Comparison of ENCODE assay signal across 8 mouse cellular contexts in genomic region chr8:110619919-110620318, GRCm38 (mm10). TPM values are rescaled to one million over a fixed set of nuclear protein-coding genes. Genes with fewer than 3 reads are reported as not detected.
A peak's percentile ranks its signal among the peaks of the same experiment; 100 is the strongest.
DNase-seq lines count a peak whose midpoint lies in the region; ATAC-seq and TF ChIP-seq lines count a peak whose summit lies in the region.

No protein-coding gene starts in this region.

- peak; percentile 21 for DNase-seq in thymus, postnatal 0 days (ENCODE audit: low spot score)
- DNase-seq in thymus, postnatal 36 days, result no peak
- no peak for DNase-seq in limb, embryonic 14.5 days (ENCODE audit: low spot score)
- DNase-seq in natural killer cell, adult 2 months (ENCODE audit: low spot score in 2 of 2), result no peak
- no peak for DNase-seq in cerebellum, postnatal 25 days
- DNase-seq in layer of hippocampus, adult 8-10 months (ENCODE audit: low spot score in 2 of 2), result no peak

- no peak for ATAC-seq in erythroblast, adult 5-6 weeks (replicated peaks; ENCODE audit: low FRiP score, poor library complexity, severe bottlenecking)
- no peak for ATAC-seq in limb, embryonic 14.5 days (ENCODE audit: low FRiP score, low read depth)

- peaks cover 2% of the 10 kb centered on the region for H3K27me3 ChIP-seq in erythroblast, embryonic 14.5 days (ENCODE audit: control insufficient read depth)
- H3K27me3 ChIP-seq in limb, embryonic 14.5 days (ENCODE audit: control insufficient read depth, insufficient read depth, low read length), result no peaks in the 10 kb centered on the region

- no peak for TF ChIP-seq POLR2A in limb, embryonic 14.5 days (IDR thresholded peaks at IDR 0.05; ENCODE audit: borderline replicate concordance, extremely low read depth, insufficient read depth, insufficient read length)

- no peak overlapping the region for H3K27ac ChIP-seq in limb, embryonic 14.5 days (replicated peaks; ENCODE audit: low read depth, low read length)

- WGBS in limb, embryonic 14.5 days, result 90% methylated on average over 5 of the region's 5 CpGs

- no peaks in the 10 kb centered on the region for H3K9me3 ChIP-seq in erythroblast, embryonic 14.5 days (ENCODE audit: control insufficient read depth, low read length)
- no peaks in the 10 kb centered on the region for H3K9me3 ChIP-seq in limb, embryonic 14.5 days (ENCODE audit: control insufficient read depth, low read length)

- H3K4me3 ChIP-seq in erythroblast, embryonic 14.5 days (replicated peaks), result peak overlapping the region; percentile 99
- H3K4me3 ChIP-seq in limb, embryonic 14.5 days (replicated peaks; ENCODE audit: low read length), result no peak overlapping the region

- H3K4me1 ChIP-seq in erythroblast, embryonic 14.5 days (ENCODE audit: control insufficient read depth), result peaks cover 45% of the 10 kb centered on the region
- H3K4me1 ChIP-seq in limb, embryonic 14.5 days (ENCODE audit: control insufficient read depth, insufficient read depth, low read length), result peaks cover 13% of the 10 kb centered on the region

- no peak overlapping the region for H3K9ac ChIP-seq in limb, embryonic 14.5 days (ENCODE audit: low read depth, low read length, severe bottlenecking)

- peaks cover 4% of the 10 kb centered on the region for H3K36me3 ChIP-seq in erythroblast, embryonic 14.5 days (ENCODE audit: control insufficient read depth)
- no peaks in the 10 kb centered on the region for H3K36me3 ChIP-seq in limb, embryonic 14.5 days (ENCODE audit: control insufficient read depth, insufficient read depth, low read length)

- H3K4me2 ChIP-seq in limb, embryonic 14.5 days (replicated peaks; ENCODE audit: low read depth, low read length, severe bottlenecking), result peak overlapping the region; percentile 86

RNA-seq across cellular contexts. Expression of gene Vac14, which starts 1.5 kb away (rescaled TPM):
- 5.9 and 6.5 TPM in 2 replicates for polyA plus RNA-seq in erythroblast, embryonic 14.5 days (2012)
- 6.1 and 10.9 TPM in 2 replicates for total RNA-seq in erythroblast, adult 5-6 weeks (2015; ENCODE audit: low replicate concordance)
- 4.2 and 5.5 TPM in 2 replicates for total RNA-seq in erythroblast, adult 5-6 weeks (2017; ENCODE audit: low replicate concordance)
- polyA plus RNA-seq in thymus, postnatal 0 days (2015; fragmentation: Nextera tagmentation; extraction: Ambion mirVana), result 15.9 and 16.9 TPM in 2 replicates
- polyA plus RNA-seq in limb, embryonic 14.5 days (2012; rRNA removed), result 24.8 and 29.8 TPM in 2 replicates
- 19.1 and 23.3 TPM in 2 replicates for polyA plus RNA-seq in limb, embryonic 14.5 days (2014; fragmentation: Nextera tagmentation; extraction: Ambion mirVana)
- total RNA-seq in layer of hippocampus, adult 8-10 months (2022), result 10 to 100 TPM; 26.8 to 28.2 (median 27.0) TPM
